Mouse (Mus musculus) kidney, postnatal 0 days (tissue): ENCODE data around the gene Enpp6. TPM values are rescaled to one million over a fixed set of nuclear protein-coding genes. Genes with fewer than 3 reads are reported as not detected.
A peak's percentile ranks its signal among the peaks of the same experiment; 100 is the strongest.

ENCODE experiments used
- ATAC-seq: fragments of 200-750 bp; cut with Nextera tagmentation; replicated peaks from 2 replicates; pipeline ENCODE4 v1.8.0; 2017; ENCODE audit warnings: low read depth, moderate number of reproducible peaks, moderate TSS enrichment, moderate library complexity; ENCODE audit not compliant: low FRiP score
- DNase-seq: peaks from one replicate; pipeline ENCODE4 v3.0.0-alpha.2; 2016; ENCODE audit warnings: low spot score
- H3K27ac ChIP-seq: fragments of 300-500 bp; sonication (generic); 2 replicates; pipeline ENCODE4 v1.5.1; 2014; ENCODE audit warnings: mild to moderate bottlenecking
- H3K27me3 ChIP-seq: fragments of 300-500 bp; sonication (generic); 2 replicates; pipeline ENCODE4 v1.6.1; 2014; ENCODE audit warnings: low read length, mixed read lengths; ENCODE audit not compliant: insufficient read depth
- H3K36me3 ChIP-seq: fragments of 300-500 bp; sonication (generic); 2 replicates; pipeline ENCODE4 v1.6.1; 2014; ENCODE audit warnings: low read length, mixed read lengths; ENCODE audit not compliant: insufficient read depth
- H3K4me1 ChIP-seq: fragments of 300-500 bp; sonication (generic); replicated peaks from 2 replicates; pipeline ENCODE4 v1.6.1; 2014; ENCODE audit warnings: antibody characterized with exemption, low read length, mixed read lengths; ENCODE audit not compliant: insufficient read depth
- H3K4me2 ChIP-seq: fragments of 300-500 bp; sonication (generic); 2 replicates; pipeline ENCODE4 v1.6.1; 2014; ENCODE audit warnings: mild to moderate bottlenecking, low read length, moderate library complexity, mixed read lengths
- H3K4me3 ChIP-seq: fragments of 300-500 bp; sonication (generic); replicated peaks from 2 replicates; pipeline ENCODE4 v1.5.1; 2014; ENCODE audit warnings: low read depth, low read length
- H3K9ac ChIP-seq: fragments of 300-500 bp; sonication (generic); 2 replicates; pipeline ENCODE4 v1.6.1; 2014; ENCODE audit warnings: low read depth, low read length
- H3K9me3 ChIP-seq: fragments of 300-500 bp; sonication (generic); replicated peaks from 2 replicates; pipeline ENCODE4 v1.6.1; 2016; ENCODE audit warnings: low read length, inconsistent platforms, mixed read lengths
- CTCF ChIP-seq: IDR thresholded peaks from 2 replicates; pipeline ENCODE4 v1.5.1; 2016; ENCODE audit warnings: antibody characterized with exemption, low read depth, mild to moderate bottlenecking, moderate library complexity
- WGBS: fragments of 180-500 bp; shearing (Covaris S2); extraction: QIAGEN DNeasy Blood & Tissue Kit; methylation state at CpG from one replicate; pipeline ENCODE4 v1.1.7; 2014; 5-methylcytosine and 5-hydroxymethylcytosine counted together
- polyA plus RNA-seq: library from polyadenylated mRNA; unstranded; fragments of >200 nt; fragmentation: Nextera tagmentation; extraction: Ambion mirVana; gene quantifications from 2 replicates; pipeline ENCODE4 v1.2.1, GENCODE M21; 2015

The Enpp6 gene
- polyA plus RNA-seq, 1 experiment from 2014 or later = 2.3 TPM

DNA sequence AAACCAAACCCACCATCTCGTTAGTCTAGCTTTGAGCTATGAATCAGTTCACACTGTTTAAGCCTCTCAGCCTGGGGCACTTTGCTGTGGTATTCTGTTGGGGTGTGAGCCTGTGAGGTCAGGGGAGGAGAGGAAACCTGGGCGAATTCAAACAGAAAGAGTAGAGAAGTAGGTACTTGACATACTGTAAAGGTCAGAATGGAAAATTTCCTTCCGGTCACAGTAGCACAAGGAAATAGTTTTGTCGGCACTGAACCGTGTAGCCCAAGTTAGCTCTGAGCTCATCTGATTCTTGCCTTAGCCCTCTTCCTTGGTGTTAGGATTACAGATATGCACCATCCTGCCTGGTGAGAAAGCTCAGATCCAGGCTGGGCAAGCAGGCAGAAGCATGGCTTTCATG is 4.4 kb downstream of the Enpp6 start:
- ATAC-seq (no peak; the same call in 1 of the 2 replicates), DNase-seq (peak; percentile 25)
- TF ChIP-seq CTCF = no peak
- no peak overlapping the region for H3K9ac ChIP-seq
- H3K36me3 ChIP-seq = no peaks in the 10 kb centered on the region
- H3K9me3 ChIP-seq = no peaks in the 10 kb centered on the region
- H3K27me3 ChIP-seq = no peaks in the 10 kb centered on the region
- H3K4me1 ChIP-seq = 0 out of 2 replicates have a peak, but pooled peaks cover 2% of the 10 kb centered on the region
- no peak overlapping the region for H3K4me3 ChIP-seq
- H3K27ac ChIP-seq = no peak overlapping the region
- no peak overlapping the region for H3K4me2 ChIP-seq
- 41% methylated on average over 5 of the region's 5 CpGs for WGBS

DNA sequence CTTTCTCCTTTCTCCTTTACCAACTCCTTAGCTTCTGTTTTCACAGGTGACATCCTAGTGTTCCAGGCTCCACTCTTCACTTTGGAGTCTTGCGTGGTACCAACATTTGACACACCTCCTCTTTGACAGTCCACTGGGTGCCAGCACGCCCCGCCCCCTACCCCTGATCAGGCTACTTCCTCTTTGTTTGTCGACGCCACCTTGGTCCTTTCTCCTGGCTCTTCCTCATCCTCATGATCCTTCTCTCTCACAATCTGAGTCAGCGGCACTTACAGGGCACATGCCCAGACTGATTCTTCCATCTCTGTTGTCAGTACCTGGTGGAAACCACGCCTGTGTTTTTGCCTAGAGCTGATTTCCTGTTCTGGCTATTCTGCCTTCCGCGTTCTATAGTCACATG is 5.9 kb downstream of the Enpp6 start:
- no peak for ATAC-seq
- H3K9ac ChIP-seq = no peak overlapping the region
- WGBS = 91% methylated on average over 9 of the region's 9 CpGs

DNA sequence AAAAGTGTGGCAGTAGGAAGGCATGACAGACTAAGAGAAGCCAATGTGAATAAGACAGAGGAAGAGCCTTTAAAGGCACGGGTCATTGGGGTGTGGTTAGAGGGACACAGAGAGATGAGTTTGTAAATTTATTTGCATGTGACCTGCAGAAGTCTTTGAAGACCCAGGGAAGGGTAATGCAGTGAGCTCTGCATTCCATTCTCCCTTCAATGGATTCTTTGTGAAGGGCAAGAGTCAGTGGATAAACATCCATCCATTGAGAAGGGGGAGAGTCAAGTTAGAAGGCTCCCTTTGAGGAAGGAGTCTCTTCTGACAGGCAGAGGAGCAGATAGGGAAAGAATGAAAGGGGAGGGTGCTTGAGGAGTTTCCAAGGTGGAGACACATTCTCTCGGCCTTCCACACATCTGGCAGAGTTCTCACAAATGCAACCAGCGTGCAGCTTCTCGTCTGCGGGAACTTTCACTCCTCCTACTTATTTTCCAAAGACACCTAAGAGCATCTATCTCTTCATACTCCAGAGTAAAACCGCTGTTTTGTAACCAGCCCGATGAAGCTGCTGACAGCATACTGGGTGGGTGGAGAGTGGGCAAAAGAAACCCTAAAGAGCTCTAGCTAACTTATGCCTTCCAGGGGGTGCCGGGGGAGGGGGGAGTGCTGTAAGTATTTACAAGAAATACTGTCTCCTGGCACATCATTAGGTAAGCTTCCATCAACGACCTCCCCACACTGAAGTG is 9.4 kb downstream of the Enpp6 start:
- Histone ChIP-seq H3K27ac (no peak overlapping the region), H3K36me3 (no peaks in the 10 kb centered on the region), H3K9ac (no peak overlapping the region), H3K4me3 (no peak overlapping the region), H3K9me3 (no peaks in the 10 kb centered on the region), H3K4me1 (no peaks in the 10 kb centered on the region), H3K27me3 (no peaks in the 10 kb centered on the region), H3K4me2 (no peak overlapping the region)
- ATAC-seq = no peak
- TF ChIP-seq CTCF = no peak
- 63% methylated on average over 9 of the region's 9 CpGs for WGBS
- DNase-seq = no peak

More for the DNA sequence above, 5.9 kb downstream of the Enpp6 start:
- H3K27ac ChIP-seq = no peak overlapping the region
- 0 out of 2 replicates have a peak, but pooled peaks cover 2% of the 10 kb centered on the region for H3K4me1 ChIP-seq
- no peak overlapping the region for H3K4me3 ChIP-seq
- no peak overlapping the region for H3K4me2 ChIP-seq
- no peaks in the 10 kb centered on the region for H3K36me3 ChIP-seq
- TF ChIP-seq CTCF = no peak
- H3K9me3 ChIP-seq = no peaks in the 10 kb centered on the region
- no peak for DNase-seq
- H3K27me3 ChIP-seq = no peaks in the 10 kb centered on the region

DNA sequence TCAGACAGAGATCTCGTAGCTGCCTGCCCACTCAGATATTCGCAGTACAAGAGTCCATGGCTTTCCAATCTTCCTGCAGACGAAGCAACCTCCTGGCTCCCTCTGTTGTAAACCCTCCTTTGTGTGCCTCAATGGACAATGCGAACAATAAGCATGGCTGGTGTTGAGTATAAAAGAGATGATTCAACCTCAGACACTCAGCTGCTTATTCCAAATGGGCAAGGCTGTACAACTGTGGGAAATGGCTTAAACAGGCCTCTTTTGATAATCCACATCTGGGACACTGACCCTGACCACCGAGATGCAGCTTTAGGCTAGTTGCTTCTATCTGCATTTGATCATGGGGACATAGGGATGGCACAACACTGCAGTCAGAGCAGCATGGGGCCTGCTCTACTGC is 19.0 kb downstream of the Enpp6 start:
- H3K27ac ChIP-seq = no peak overlapping the region
- TF ChIP-seq CTCF = no peak
- no peaks in the 10 kb centered on the region for H3K27me3 ChIP-seq
- no peak overlapping the region for H3K9ac ChIP-seq
- ATAC-seq (no peak), DNase-seq (no peak)
- no peak overlapping the region for H3K4me3 ChIP-seq
- H3K4me2 ChIP-seq = no peak overlapping the region
- 96% methylated on average over 5 of the region's 5 CpGs for WGBS
- H3K36me3 ChIP-seq = no peaks in the 10 kb centered on the region
- H3K4me1 ChIP-seq = no peaks in the 10 kb centered on the region
- no peaks in the 10 kb centered on the region for H3K9me3 ChIP-seq

DNA sequence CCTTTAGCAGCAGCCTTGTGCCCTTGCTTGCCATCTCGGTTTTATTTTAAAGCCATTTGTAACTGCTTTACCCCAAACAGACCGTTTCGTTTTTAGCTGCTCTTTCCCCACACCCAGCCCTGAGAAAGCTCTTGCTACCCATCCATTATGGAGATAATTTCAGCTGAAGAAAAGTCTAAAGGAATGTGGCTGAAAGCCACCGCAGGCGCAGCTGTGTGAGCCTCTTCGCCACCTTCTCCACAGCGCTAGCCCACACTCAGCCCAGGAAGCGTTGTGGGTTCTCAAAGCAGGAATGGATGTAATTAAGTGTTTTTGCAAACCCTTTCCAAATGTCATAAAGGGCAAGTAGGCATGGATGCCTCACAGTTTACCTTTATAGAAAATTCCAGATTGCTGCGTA is 20.1 kb downstream of the Enpp6 start:
- Histone ChIP-seq H3K4me3 (no peak overlapping the region), H3K9ac (no peak overlapping the region), H3K36me3 (no peaks in the 10 kb centered on the region), H3K9me3 (no peaks in the 10 kb centered on the region), H3K4me2 (no peak overlapping the region), H3K27me3 (no peaks in the 10 kb centered on the region), H3K4me1 (no peaks in the 10 kb centered on the region), H3K27ac (no peak overlapping the region)
- ATAC-seq = no peak
- WGBS = 68% methylated on average over 9 of the region's 9 CpGs
- TF ChIP-seq CTCF = no peak
- no peak for DNase-seq

DNA sequence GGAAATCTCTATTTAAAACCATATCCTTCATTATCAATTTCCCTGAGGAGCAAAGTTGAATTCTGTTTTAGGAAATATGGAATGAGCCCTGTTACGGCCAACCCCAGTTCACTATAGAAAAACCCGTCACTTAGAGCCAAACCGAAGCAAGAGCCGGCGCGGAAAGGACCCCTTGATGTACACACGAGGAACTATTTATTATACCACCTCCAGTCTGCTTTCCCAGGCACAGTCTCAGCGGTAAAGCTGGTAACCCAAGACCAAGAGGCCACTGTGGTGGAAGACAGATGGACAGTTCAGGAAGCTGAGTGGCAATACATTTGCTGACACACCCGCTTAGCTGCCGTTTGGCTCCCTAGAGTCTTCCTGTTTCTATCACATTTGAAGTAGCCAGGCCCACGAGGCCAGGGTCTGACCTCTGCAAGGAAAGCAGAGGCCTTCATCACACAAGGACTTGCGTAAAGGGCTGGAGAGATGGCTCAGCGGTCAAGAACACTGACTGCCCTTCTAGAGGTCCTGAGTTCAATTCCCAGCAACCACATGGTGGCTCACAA is 21.6 kb downstream of the Enpp6 start:
- no peak overlapping the region for H3K27ac ChIP-seq
- H3K4me1 ChIP-seq = no peaks in the 10 kb centered on the region
- H3K4me2 ChIP-seq = no peak overlapping the region
- no peaks in the 10 kb centered on the region for H3K36me3 ChIP-seq
- H3K27me3 ChIP-seq = no peaks in the 10 kb centered on the region
- ATAC-seq (no peak), DNase-seq (peak; percentile 31)
- 51% methylated on average over 13 of the region's 13 CpGs for WGBS
- H3K9ac ChIP-seq = no peak overlapping the region
- no peaks in the 10 kb centered on the region for H3K9me3 ChIP-seq
- TF ChIP-seq CTCF = no peak
- H3K4me3 ChIP-seq = no peak overlapping the region
